Mouse (Mus musculus): ENCODE data around the gene Gm45140. TPM values are rescaled to one million over a fixed set of nuclear protein-coding genes. Genes with fewer than 3 reads are reported as not detected.

Gm45140 gene
- total RNA-seq, 2 experiments from 2014 or later: 1.9 to 3.9 TPM

DNA sequence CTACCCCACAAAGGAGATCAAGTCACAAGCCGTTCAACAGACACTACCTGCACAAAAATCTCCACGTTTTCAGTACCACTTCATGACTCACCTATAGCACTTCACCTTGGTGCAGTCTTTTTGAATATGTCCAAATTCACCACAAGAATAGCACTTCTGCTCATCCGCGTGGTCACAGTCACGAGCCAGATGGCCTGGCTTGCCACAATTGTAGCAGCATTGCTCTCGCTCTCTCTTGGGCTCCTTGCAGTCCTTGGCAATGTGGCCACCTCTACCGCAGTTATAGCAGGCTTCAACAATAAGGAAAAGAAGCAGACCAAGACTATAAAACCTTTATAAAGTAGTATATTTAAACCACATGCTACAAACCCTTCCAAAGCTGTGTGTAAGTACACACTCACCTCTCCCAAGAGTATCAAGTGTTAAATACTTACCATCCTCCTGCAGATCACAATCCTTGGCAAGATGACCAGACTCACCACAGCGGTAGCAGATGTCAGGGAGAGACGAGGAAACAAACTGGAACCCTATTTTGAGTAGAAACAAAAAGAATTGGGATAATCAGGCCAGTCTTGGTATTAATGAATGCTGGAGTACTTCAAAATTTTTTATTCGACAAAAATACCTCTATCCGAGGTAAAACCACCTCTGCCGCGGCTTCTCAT is 9.6 kb upstream of the Gm45140 start:
- DNase-seq (ENCODE audit: low spot score in 2 of 2): no peak

DNA sequence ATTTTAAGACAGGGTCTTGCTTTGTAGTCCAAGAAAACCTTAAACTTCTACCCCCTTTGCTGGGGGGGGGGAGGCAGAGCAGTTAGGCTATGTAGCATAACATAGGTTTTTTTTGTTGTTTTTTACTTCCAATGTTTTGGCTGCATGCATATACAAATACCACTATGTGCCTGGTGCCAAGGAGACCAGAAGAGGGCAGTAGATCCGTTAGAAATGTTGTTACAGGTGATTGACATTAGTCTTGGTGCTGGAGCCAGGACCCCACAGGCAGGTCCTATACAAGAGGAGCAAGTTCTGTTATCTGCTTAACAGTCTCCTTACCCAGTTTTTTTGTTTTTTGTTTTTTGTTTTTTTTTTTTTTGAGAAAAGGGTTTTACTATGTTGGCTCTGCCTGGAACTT is 6.7 kb upstream of the Gm45140 start:
- no peak for DNase-seq (ENCODE audit: low spot score in 2 of 2)

DNA sequence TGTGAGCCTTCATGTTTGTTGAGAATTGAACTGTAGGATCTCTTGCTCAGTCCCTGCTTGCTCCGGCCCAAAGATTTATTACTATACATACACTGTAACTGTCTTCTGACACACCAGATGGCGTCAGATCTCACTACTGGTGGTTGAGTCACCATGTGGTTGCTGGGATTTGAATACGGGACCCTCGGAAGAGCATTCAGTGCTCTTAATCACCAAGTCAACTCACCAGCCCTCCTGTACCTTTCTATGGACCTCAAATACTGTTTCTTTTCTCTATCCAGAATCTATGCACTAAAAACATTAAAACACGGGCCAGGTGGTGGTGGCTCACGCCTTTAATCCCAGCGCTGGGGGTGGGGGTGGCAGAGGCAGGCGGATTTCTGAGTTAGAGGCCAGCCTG is 6.0 kb upstream of the Gm45140 start:
- no peak for DNase-seq (ENCODE audit: low spot score in 2 of 2)

GRCm38 (mm10) chr6:87839797-87840341 is 4.3 kb upstream of the Gm45140 start:
- DNase-seq (ENCODE audit: low spot score in 2 of 2): no peak

- DNase-seq (ENCODE audit: low spot score in 2 of 2): peak; percentile 96 to 98
Measured at GRCm38 (mm10) chr6:87838551-87839197, 3.1 kb upstream of the Gm45140 start, which contains the start of gene Isy1. Gene Isy1, minus strand, starts transcription at chr6:87838798.

DNA sequence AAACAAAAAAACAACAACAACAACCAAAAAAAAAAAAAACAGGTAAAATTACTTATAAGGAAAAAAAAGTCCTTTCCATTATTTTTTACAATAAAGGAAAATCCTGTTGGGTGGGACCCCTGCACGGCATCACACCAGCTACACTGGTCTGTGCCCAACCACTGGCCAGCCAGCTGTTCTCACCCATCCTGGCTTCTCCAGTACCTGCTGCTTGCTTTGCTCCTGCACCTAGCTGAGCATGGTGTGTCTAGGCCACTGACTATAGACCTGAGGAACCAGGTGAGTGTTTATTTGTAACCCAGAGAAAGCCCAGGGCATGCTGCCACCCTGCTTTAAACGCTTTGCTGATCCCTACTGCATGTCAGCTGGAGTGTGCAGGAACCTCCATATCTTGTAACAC is 15.2 kb downstream of the Gm45140 start:
- no peak for DNase-seq (ENCODE audit: low spot score in 2 of 2)

DNA sequence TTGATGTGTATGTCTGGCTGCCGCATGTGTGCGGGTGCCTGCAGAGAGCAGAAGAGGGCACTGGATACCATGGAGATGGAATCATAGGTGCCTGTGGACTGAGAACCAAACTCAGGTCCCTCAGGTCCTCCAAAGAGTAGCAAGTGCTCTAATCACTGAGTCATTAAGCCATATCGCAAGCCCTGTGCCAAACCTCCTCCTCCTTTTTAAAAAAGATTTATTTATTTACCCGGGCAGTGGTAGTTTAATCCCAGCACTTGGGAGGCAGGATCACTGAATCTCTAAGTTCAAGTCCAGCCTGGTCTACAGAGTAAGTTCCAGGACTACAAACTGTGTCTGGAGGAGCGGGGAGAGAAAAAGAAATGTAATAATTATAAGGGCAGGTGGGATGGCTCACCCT is 21.1 kb downstream of the Gm45140 start:
- no peak for DNase-seq (ENCODE audit: low spot score in 2 of 2)

- no peak for DNase-seq (ENCODE audit: low spot score in 2 of 2)
Measured at GRCm38 (mm10) chr6:87812656-87813055, 22.9 kb downstream of the Gm45140 start.

GRCm38 (mm10) chr6:87811675-87812338 is 23.8 kb downstream of the Gm45140 start, which contains the start of gene Rab43:
Gene Rab43, minus strand, starts transcription at chr6:87812164.
- peak; percentile 89 to 91 for DNase-seq (ENCODE audit: low spot score in 2 of 2)

GRCm38 (mm10) chr6:87810713-87811669 is 24.6 kb downstream of the Gm45140 start:
- peak; percentile 28 to 56 for DNase-seq (ENCODE audit: low spot score in 2 of 2)

DNA sequence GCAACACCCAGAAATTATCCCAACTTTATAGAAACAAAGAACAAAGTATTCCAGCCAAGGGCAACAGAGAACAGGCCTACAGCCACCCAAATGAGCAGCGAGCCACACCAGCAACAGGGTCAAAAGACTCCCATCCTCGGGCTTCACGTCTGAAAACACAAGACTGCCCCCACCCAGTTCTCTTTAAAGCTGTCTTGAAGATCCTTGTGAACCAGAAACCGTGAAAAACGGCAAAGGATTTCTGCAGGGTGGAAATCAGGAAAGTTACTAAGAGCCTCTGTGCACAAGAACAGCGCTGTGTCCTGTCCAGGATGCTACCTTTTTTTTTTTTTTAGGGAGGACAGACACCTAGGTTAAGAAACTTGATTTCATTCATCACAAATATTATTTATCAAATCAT is 25.3 kb downstream of the Gm45140 start:
- no peak for DNase-seq (ENCODE audit: low spot score in 2 of 2)

DNA sequence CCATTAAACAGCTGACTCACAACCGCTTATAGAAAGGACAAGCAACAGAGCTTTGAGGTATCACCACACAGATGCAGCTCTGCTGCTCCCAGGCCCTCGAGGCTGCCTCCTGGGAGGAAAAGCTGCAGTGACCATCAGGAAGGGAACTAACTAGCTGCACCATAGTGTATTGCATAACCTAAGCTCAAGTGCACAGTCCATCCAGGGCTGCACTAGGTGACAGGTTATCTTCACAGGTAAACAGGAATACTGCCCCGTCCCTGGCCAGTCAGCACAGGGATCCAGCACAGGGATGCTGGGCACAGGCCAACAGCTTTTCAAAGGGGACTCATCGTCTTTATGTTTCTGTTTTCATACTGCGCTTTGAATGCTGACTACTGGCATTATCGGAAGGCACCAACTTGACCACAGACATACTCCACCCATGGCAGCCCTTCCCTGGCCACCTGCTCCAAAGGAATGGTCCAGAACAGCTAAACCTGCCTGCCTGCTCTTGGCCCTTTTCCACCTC is 25.9 kb downstream of the Gm45140 start:
- no peak for DNase-seq (ENCODE audit: low spot score in 2 of 2)

DNA sequence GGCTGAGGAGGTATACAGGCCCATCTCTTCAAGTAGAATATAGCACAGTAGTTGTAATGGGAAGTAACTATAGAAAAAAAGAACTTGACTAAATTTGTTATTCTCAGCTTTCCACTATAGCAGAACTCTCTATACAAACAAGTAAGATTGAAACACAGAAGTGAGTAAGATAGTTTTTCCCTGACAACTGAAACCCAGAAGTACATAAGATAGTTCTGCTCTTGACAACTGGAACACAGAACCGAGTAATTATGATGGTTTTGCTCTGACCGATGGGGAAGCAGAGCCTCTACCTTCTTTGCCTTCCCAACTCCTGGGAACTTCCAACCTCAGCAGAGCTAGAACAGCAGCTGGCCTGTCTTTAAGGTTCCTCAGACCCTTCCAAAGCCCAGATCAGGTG is 26.5 kb downstream of the Gm45140 start:
- DNase-seq (ENCODE audit: low spot score in 2 of 2): no peak

GRCm38 (mm10) chr6:87808521-87808920 is 27.1 kb downstream of the Gm45140 start:
- no peak for DNase-seq (ENCODE audit: low spot score in 2 of 2)

GRCm38 (mm10) chr6:87807735-87808440 is 27.7 kb downstream of the Gm45140 start:
- DNase-seq (ENCODE audit: low spot score in 2 of 2): no peak

- no peak for DNase-seq (ENCODE audit: low spot score in 2 of 2)
Measured at GRCm38 (mm10) chr6:87806857-87807256, 28.7 kb downstream of the Gm45140 start.

- no peak for DNase-seq (ENCODE audit: low spot score in 2 of 2)
Measured at GRCm38 (mm10) chr6:87806028-87806427, 29.6 kb downstream of the Gm45140 start.

DNA sequence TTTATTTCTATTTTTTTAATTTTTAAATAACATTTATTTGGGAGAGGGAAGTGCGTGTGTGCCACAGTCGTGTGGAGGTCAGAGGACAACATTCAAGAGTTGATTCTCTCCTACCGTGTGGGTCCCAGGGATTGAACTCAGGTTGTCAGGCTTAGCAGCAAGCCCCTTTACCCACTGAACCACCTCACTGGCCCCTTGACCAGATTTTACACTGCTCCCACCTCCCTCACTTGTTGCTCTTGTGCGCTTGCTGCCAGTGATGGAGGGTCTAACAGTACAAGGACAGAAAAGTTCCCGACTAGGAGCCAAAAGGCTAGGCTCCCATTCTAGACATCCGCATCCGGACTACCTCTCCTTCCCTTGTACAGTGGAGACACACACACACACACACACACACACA is 30.1 kb downstream of the Gm45140 start:
- no peak for DNase-seq (ENCODE audit: low spot score in 2 of 2)

DNA sequence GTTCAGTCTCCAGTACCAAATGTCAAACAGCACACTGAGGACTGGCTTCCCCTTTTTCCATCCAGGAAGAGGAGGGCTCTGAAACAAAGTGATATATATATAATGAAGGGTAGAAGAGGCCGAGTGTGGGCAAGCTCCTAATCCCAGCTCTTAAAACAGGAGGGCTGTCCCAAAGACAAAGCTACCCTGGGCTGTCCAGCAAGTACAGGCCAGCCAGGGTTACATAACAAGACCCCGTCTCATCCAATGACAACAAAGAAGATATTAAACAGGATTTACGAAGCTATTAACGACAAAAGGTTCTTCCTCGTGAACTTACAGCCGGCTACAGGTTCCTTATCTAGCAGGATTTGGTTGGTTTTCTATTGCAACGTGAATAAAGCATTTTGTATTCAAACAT is 30.7 kb downstream of the Gm45140 start:
- DNase-seq (ENCODE audit: low spot score in 2 of 2): no peak

DNA sequence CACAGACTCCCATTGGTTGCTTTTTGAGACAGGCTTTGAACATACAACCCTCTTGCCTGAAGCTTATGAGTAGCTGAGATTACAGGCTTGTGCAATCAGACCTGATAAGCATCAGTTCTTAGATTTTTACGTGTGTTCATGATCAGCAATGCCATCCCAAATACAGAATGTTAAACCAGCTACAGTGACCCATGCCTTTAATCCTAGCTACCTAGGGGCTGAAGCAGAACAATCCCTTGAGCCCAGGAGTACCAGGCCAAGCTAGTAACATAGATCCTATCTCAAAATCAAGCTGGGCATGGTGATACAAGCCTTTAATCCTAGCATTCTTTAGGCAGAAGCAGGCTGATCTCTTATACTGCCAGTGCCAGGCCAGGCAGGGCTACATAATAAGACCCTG is 31.6 kb downstream of the Gm45140 start:
- no peak for DNase-seq (ENCODE audit: low spot score in 2 of 2)

All from layer of hippocampus, adult 18-20 months (tissue).